Mouse (Mus musculus): ENCODE results near the gene Tjp1. TPM values are rescaled to one million over a fixed set of nuclear protein-coding genes. Genes with fewer than 3 reads are reported as not detected.
A peak's percentile ranks its signal among the peaks of the same experiment; 100 is the strongest.

The Tjp1 gene
- polyA plus RNA-seq, 1 experiment from 2014 or later: 13.4 TPM

DNA sequence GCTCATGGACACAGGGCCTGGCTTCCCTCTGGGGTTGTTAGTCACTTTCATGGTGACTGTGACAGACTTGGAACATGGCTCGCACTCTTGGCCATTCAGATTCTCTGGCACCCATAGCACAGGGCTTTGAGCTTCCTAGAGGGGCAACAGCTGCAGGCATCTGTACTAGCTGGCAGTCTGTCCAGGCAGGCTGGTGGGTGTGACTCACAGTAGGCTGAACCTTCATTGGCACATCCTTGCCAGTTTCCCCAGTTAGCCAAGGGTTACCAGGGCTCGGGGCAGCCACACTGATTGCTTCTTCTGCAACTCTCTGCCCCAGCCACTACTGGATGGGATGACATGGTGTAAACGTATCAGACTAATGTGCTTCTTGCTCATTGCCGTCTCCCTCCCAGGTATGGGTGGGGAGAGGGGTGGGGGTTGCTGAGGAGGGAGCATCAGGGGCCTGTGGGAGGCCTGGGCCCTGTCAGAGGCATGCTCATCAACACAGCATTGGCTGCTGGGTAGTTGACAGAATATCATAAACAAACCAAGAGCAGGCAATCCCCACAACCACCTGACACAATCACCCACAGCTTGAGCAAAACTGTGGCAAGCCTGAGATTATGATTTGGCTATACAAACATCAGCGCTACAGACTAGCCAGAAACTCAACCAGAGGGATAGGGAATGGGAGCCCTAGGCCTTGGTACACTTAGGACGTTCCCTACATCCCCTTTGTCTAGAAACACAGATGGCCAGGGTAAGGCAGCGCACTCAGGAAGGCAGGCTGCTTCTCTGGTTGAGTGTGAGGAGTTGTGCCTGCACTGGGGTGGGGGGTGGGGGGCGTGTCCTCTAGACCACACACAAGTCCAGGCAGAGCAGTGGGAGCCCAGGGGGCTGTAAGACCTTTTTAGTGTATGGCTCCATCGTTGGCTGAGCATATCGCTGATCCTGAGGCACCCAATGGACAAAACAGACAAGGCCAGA lies 246.4 kb downstream of the Tjp1 start:
- Histone ChIP-seq H3K9ac (replicated peaks; ENCODE audit: low read depth, low read length) (no peak overlapping the region), H3K36me3 (ENCODE audit: control insufficient read depth, insufficient read depth, low read length) (no peaks in the 10 kb centered on the region), H3K4me1 (ENCODE audit: control insufficient read depth, insufficient read depth, low read length) (no peaks in the 10 kb centered on the region), H3K27me3 (ENCODE audit: control insufficient read depth, insufficient read depth, low read length) (no peaks in the 10 kb centered on the region), H3K4me3 (ENCODE audit: low read depth, low read length) (no peak overlapping the region), H3K4me2 (replicated peaks; ENCODE audit: low read depth, low read length) (no peak overlapping the region), H3K27ac (ENCODE audit: low read length) (no peak overlapping the region), H3K9me3 (ENCODE audit: control insufficient read depth, low read depth, low read length) (no peaks in the 10 kb centered on the region)
- peak; percentile 15; the same call in 1 of the 2 replicates for ATAC-seq (ENCODE audit: insufficient number of reproducible peaks, insufficient read depth, low FRiP score, low read depth)
- 59% methylated on average over 10 of the region's 10 CpGs for WGBS

DNA sequence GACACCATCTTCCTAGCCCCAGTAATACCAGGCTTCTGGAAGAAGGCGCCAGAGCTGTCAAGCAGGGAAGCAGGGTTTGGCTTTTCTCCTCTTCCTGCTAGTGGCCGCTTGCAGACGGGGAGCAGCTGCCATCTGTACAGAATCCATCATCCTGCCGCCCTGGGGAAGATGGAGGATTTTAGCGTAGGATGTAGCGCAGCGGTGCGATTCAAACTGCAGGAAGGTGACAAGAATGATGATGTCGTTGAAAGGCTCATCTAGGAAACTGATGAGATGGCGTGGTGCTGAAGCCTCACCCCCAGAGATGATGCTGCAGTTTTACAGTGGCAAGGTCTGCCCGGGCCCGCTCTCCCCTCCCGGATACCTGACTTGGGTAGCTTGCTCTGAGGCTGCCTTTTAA lies 248.3 kb downstream of the Tjp1 start:
- H3K4me3 ChIP-seq (ENCODE audit: low read depth, low read length): no peak overlapping the region
- H3K9ac ChIP-seq (replicated peaks; ENCODE audit: low read depth, low read length): no peak overlapping the region
- H3K4me2 ChIP-seq (replicated peaks; ENCODE audit: low read depth, low read length): no peak overlapping the region
- H3K9me3 ChIP-seq (ENCODE audit: control insufficient read depth, low read depth, low read length): no peaks in the 10 kb centered on the region
- WGBS: 37% methylated on average over 13 of the region's 13 CpGs
- no peak for ATAC-seq (ENCODE audit: insufficient number of reproducible peaks, insufficient read depth, low FRiP score, low read depth)
- H3K27ac ChIP-seq (ENCODE audit: low read length): no peak overlapping the region
- H3K36me3 ChIP-seq (ENCODE audit: control insufficient read depth, insufficient read depth, low read length): no peaks in the 10 kb centered on the region
- H3K27me3 ChIP-seq (ENCODE audit: control insufficient read depth, insufficient read depth, low read length): no peaks in the 10 kb centered on the region
- no peaks in the 10 kb centered on the region for H3K4me1 ChIP-seq (ENCODE audit: control insufficient read depth, insufficient read depth, low read length)

DNA sequence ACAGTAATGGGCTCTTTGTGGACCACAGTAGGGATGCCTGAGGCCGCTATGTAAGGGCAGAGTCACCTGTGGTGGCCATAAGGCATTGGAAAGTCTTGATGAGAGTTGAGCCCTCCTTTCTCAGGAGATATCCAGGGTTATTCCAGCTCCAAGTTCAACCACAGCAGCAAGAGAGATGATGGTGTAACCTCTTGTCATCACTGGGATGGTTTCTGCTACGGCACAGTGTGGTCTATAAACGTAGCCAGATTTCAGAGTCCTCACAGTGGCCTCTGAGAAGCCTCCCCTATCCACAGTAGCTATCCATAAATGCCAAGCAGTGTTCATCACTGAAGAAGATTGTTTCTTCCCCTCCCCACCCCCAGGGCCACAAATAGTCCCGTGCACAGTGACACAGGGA lies 251.8 kb downstream of the Tjp1 start:
- H3K27ac ChIP-seq (ENCODE audit: low read length): no peak overlapping the region
- ATAC-seq (ENCODE audit: insufficient number of reproducible peaks, insufficient read depth, low FRiP score, low read depth): no peak
- H3K27me3 ChIP-seq (ENCODE audit: control insufficient read depth, insufficient read depth, low read length): no peaks in the 10 kb centered on the region
- H3K9me3 ChIP-seq (ENCODE audit: control insufficient read depth, low read depth, low read length): no peaks in the 10 kb centered on the region
- 87% methylated on average over 4 of the region's 4 CpGs for WGBS
- H3K4me1 ChIP-seq (ENCODE audit: control insufficient read depth, insufficient read depth, low read length): no peaks in the 10 kb centered on the region
- H3K4me3 ChIP-seq (ENCODE audit: low read depth, low read length): no peak overlapping the region
- no peak overlapping the region for H3K9ac ChIP-seq (replicated peaks; ENCODE audit: low read depth, low read length)
- H3K36me3 ChIP-seq (ENCODE audit: control insufficient read depth, insufficient read depth, low read length): no peaks in the 10 kb centered on the region
- no peak overlapping the region for H3K4me2 ChIP-seq (replicated peaks; ENCODE audit: low read depth, low read length)

GRCm38 (mm10) chr7:65274216-65274615 lies 253.4 kb downstream of the Tjp1 start:
- H3K27me3 ChIP-seq (ENCODE audit: control insufficient read depth, insufficient read depth, low read length): no peaks in the 10 kb centered on the region
- no peaks in the 10 kb centered on the region for H3K4me1 ChIP-seq (ENCODE audit: control insufficient read depth, insufficient read depth, low read length)
- no peak overlapping the region for H3K4me3 ChIP-seq (ENCODE audit: low read depth, low read length)
- 77% methylated on average over 5 of the region's 5 CpGs for WGBS
- H3K9me3 ChIP-seq (ENCODE audit: control insufficient read depth, low read depth, low read length): no peaks in the 10 kb centered on the region
- no peak overlapping the region for H3K4me2 ChIP-seq (replicated peaks; ENCODE audit: low read depth, low read length)
- no peak for ATAC-seq (ENCODE audit: insufficient number of reproducible peaks, insufficient read depth, low FRiP score, low read depth)
- H3K36me3 ChIP-seq (ENCODE audit: control insufficient read depth, insufficient read depth, low read length): no peaks in the 10 kb centered on the region
- no peak overlapping the region for H3K27ac ChIP-seq (ENCODE audit: low read length)
- H3K9ac ChIP-seq (replicated peaks; ENCODE audit: low read depth, low read length): no peak overlapping the region

GRCm38 (mm10) chr7:65249656-65250055 lies 277.9 kb downstream of the Tjp1 start:
- Histone ChIP-seq H3K27me3 (ENCODE audit: control insufficient read depth, insufficient read depth, low read length) (no peaks in the 10 kb centered on the region), H3K4me1 (ENCODE audit: control insufficient read depth, insufficient read depth, low read length) (no peaks in the 10 kb centered on the region), H3K36me3 (ENCODE audit: control insufficient read depth, insufficient read depth, low read length) (no peaks in the 10 kb centered on the region), H3K4me3 (ENCODE audit: low read depth, low read length) (no peak overlapping the region), H3K9ac (replicated peaks; ENCODE audit: low read depth, low read length) (no peak overlapping the region), H3K27ac (ENCODE audit: low read length) (no peak overlapping the region), H3K9me3 (ENCODE audit: control insufficient read depth, low read depth, low read length) (no peaks in the 10 kb centered on the region), H3K4me2 (replicated peaks; ENCODE audit: low read depth, low read length) (no peak overlapping the region)
- no peak for ATAC-seq (ENCODE audit: insufficient number of reproducible peaks, insufficient read depth, low FRiP score, low read depth)
- 90% methylated on average over 8 of the region's 8 CpGs for WGBS

Other genes with a start within 250 kb of the Tjp1 start
- 8.7 and 9.1 TPM in 2 replicates for gene Tarsl2, start 117.1 kb upstream of the Tjp1 start, polyA plus RNA-seq (2014; fragmentation: Nextera tagmentation; extraction: Ambion mirVana)
- 94.8 and 98.5 TPM in 2 replicates for gene Tm2d3, start 163.4 kb upstream of the Tjp1 start, polyA plus RNA-seq (2014; fragmentation: Nextera tagmentation; extraction: Ambion mirVana)